Mouse (Mus musculus): ENCODE measurements at regions not wholly inside any gene's neighbourhood (a gene's known extent, or its start where the extent isn't known, plus 50 kb on each side); places are given as distances from the start of the nearest gene placed in this dataset.
A peak's percentile ranks its signal among the peaks of the same experiment; 100 is the strongest.

DNA sequence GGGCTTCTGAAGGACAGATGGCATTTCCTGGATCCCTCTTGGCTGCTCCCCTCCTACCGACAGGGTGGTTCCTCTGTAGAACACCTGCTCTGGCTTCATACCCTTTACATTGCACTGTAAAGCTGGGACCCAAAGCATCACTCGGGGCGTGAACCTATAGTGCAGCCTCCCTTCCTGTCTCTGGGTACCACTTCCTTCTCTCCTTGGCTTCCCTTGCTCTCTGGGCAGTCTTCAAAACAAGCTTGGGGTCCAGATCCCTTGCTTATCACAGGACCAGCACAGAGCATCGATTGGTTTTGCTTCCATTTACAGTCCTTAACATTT, 346.4 kb downstream of the Rnf144a start:
- DNase-seq (ENCODE audit: low spot score), result no peak

DNA sequence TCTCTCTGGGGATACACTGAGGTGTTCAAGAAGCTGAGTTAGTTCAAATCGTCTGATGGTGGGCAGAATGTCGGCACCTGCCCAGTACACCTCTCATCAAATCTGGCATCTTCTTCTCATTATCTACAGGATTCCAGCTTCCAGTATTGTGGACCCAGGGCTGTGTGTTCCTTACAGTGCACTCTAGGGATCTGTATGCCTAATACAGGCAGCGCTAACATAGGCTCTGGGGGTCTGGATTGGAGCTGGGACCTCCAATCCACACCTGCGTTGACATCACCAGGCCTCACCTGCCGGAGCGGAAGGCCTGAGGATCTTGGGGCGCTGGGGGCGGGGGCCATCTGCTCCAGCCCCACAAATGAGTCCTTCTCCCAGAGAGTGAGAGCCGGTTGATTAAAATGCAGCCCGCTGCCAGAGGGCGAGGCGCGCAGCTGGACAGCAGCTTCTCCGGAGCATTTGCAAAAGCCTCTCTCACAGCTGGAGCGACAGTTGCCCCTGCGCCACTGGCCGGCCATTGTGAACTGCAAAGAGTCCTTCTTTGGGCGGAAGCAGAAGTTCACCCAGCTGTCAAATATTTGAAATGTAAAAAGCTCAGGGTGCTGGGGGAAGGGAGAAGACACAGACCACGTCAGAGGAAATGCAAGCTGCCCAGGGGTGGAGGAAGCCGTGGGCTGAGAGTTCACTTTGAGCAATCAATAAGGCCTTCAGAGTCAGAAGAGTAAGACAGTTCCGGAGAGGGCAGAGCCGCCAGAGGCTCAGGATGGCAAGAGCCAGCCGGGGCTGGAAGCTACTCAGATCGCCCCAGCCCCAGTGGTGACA, 347.0 kb downstream of the Rnf144a start:
- DNase-seq (ENCODE audit: low spot score), result no peak

DNA sequence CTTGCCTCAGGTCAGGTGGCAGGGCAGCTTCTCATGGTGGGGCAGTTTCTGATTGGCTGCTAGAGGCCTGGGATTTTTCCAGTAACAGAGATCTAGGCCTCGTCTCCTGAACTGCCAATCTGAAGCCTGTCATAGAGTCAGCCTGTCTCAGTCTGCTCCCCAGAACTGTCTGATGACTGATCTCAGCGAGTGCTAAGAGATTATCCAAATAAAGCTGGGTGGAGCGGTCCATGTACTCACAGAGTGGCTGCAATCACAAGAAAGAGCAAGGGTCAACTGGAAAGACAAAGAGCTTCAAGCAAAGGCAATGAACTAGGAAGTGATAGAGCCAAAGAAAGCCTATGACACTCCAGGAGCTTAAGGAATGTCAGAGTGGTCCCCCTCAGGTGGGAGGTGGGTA, 354.7 kb downstream of the Rnf144a start:
- no peak for DNase-seq (ENCODE audit: low spot score)

DNA sequence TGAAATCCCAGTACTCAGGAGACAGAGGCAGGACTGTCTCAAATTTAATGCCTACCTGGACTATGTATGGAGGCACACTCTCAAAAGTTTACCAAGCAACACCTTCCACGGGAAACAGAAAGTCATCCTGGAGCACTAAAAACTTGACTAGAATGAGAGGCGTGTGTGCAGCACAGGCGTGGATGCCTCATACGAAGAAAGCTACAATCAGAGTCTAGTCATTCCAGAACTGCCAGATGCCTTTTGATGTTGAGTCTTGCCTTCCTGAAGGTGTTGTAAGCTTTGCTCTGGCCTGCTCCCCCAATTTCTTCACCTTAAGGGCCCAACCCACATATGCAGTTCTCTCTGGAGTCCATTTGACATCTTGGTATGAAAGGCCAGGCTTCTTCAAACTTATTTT, 356.0 kb downstream of the Rnf144a start:
- no peak for DNase-seq (ENCODE audit: low spot score)

DNA sequence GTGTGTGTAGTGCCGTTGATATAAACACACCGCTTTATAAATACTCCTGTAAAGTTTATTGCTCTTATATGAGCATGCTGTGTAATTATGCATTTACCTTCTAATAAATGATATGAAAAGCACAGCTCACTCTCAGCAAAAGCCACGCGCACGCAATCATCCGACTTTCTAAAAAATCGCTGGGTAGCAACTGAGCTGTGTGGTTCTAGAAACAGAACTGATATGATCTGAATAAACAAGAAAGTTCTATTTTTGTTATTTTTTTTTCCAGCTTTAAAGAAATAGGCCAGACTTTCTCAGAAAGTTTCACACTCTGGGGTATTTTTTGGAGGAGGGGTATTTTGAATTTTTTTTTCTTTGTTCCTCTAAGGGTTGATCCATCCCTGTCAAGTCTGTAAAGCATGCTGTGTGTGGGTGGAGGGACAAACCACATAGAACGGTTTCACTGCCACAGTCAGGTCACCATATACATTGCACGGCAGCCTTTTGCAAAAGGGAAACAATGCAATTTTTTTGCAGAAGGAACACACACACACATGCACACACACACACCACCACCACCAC, 357.5 kb downstream of the Rnf144a start:
- no peak for DNase-seq (ENCODE audit: low spot score)

DNA sequence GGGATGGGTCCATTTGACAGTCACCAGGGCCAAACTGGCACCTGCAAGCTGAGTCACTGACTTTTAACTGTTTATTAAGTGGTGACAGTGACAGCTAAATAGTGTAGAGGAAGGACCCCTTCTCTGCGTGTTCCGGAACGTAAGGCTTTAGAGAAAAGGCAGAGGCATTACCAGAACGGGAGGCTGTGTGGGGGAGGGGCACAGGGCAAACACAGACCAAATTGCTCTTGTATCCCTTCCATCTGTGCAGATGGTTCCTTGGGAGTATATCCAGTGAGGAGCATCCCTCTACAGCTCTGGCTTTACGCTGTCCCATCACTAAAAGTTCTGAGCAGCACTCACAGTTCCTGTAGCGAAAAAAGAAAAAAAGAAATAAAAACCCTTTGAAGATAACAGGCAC, 368.1 kb downstream of the Rnf144a start:
- DNase-seq (ENCODE audit: low spot score), result no peak

DNA sequence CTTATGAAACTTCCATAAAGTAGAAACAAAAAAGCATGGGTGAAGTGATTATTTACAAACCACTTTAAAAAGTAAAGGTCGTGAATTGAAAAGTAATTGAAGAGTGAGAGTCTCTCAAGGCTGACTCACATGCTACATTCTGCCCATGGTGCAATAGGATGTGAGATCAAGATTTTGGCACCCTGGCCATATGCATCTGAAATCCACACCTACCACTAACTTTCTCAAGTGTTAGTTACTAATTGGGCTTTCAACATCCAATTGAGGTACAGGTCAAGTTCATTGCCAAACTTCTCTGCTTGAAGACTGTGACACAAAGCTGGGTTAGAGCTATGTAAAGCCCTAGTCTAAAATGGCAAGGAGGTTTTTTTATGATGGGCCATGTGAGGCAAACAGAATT, 369.7 kb downstream of the Rnf144a start:
- DNase-seq (ENCODE audit: low spot score), result no peak

DNA sequence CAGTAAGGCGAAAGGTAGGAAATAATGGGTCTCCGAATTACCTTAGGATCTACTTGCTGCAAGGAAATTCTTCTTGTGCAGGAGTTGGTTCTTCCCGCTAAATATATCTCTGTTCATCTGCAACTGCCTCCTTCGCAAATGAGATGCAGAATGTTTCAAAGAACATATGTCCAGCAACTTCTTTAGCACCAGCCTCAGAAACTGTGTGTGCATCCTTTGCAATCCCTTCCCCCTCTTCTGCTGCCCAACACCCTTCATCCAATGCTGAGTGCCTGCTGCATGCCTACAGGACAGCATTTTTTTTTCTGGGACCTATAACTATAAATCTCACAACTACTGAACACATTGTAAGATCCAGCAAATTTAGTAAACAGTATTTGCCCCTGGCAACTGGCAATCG, 402.1 kb downstream of the Rnf144a start:
- DNase-seq (ENCODE audit: low spot score), result peak; percentile 39

DNA sequence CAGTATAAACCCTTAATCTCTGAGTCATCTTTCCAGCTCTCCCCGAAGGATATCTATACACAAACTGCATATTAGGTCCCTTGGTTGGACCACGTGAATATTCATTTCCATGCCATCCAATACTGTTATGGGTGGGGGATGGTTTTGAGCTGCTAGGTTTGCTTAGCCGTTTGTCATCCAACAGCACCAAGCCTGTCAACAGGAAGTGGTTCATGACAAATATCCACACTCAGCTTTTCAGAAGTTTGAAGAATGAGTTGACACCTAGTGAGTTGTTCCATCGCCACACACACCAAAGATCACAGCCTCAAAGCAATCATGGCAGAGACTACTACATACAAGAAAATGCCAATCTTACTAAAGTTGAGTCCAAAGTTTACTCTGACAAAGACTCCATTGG, 421.0 kb downstream of the Rnf144a start:
- no peak for DNase-seq (ENCODE audit: low spot score)

DNA sequence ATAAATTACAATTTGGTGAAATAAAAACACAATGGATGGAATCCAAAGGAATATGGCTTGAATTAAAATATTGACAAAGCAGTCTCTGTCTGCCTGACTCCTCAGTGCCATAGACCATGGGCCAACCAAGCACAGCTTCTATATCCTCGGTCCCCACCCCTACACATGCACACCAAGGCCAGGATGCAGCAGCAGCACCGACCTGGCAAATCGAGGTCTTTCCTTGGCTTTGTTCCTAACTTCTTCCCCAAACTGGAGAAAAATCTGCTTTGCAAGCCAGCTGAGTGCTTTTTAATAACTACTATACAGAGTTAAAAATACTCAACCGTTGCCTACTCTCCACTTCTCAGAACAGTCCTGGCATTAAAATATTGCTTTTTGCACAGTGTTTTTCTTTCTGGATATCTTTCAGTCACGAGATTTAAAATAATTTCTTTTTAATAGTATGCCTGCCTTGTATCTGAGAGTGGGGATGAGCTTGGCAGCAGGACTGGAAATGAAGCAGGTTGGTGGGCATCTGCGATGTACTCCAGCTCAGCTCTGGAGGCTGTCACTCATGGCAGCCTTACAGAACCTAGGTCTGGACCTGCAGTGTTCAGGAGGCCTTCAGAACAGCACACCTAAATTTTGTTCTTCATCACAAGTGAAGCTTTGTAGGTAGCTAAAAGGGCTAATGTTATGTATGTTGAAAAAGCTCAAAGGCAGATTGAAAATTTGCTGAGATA, 423.1 kb downstream of the Rnf144a start:
- no peak for DNase-seq (ENCODE audit: low spot score)

DNA sequence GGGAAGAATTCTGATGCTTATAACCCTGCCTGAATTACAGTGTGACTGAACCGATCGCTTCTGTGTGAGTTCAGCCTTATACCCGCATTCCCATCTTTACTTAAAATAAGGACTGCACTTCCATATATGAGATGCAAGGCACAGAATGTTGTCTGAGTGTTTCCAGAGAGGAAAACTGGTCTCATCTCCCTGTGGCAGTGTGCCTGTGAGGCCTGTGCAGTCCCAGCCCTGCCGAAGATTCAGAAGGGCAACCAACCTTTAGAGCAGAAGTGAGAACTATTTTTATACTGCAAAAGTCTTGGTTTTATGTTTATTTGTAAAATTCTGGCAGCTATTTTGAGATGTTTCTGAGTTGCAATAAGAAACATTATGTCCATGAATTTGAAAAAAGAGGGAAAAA, 432.5 kb downstream of the Rnf144a start:
- no peak for DNase-seq (ENCODE audit: low spot score)

DNA sequence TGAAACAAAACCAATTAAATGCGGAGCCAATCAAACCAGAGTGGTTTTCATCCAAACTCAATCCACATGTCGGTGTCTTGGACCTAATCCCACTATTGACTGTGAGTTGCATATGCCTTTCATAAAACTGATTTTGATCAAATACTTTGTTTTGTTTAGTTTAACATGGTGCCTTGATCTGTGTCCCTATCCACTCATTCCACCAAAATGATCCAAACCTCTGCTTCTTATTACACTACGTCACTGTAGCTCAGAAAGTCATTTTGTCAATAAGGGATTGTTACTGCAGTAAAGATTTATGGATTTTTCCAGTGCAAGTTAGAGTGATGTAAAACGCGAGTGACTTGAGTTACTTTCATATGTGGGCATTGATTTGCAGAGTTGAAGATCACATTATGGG, 436.7 kb downstream of the Rnf144a start:
- DNase-seq (ENCODE audit: low spot score), result no peak

DNA sequence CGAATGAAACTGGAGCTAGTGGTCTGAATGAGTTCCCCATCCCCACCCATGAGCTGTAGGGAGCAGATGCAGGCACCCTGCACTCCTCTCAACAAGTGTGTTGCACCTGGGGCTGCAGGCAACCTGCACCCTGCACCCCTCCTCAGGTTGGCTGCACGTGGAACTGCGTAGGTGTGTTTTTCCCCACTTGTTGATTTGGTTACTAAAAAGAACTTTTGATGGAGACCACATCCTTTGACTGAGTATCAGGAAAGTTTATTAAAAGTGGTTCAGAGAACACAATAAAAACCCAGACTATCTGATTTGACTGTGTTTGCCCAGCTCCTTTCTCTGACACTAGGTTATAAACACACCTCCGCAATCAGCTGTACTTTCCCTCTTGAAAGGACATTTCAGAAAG, 456.5 kb downstream of the Rnf144a start:
- DNase-seq (ENCODE audit: low spot score), result no peak

DNA sequence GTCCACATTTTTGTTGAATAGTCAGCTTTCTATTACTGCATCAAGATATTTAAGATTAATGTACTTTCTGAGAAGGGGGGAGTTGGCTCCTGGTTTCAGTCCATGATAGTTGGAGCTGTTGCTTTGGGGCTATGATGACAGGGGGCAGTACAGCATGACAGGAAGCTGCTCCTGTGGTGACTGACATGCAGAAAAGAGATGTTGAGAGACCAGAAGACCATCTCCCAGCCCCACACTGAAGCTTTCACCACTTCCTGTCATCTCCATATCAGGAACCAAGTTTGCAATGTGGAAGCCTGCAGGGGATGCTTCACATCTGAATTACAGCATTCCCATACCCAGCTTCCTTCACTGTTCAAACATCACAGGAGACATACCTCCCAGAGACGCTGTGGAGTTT, 457.5 kb downstream of the Rnf144a start:
- no peak for DNase-seq (ENCODE audit: low spot score)

DNA sequence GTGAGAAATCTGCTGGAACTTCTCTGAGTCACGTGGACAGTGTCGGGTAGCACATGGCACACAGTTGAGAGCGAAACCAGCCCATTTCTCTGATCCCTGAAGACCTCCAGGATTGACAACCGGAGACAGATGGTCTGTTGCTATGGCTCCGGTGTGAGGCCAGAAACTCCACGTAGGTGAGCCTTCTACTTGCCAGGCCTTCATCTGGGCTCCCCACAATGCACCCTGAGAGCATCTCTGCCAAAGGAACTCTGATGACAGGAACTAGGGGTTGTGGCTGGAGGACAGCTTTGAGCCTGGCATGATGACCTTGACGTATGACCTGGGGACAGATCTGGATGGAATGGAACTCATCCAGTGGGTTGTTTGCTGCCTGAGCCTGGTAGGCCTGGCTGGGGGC, 467.9 kb downstream of the Rnf144a start:
- DNase-seq (ENCODE audit: low spot score), result no peak

DNA sequence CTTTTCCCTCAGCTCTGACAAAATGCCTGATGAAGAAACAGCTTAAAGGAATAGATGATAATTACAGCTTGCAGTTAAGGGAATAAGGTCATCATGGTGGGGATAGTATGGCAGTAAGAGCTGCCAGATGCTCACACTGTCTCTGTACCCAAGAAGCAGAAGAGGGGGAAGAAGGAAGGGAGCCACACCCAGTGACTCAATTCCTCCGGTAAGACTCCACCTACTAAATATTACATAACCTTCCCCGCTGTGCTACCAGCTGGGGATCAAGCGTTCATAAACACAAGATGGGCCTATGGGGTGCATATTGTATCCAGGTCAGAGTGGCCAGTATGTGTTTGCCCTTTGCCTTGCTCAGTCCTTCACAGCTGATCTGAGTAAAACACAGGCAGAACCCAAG, 468.9 kb downstream of the Rnf144a start:
- no peak for DNase-seq (ENCODE audit: low spot score)

DNA sequence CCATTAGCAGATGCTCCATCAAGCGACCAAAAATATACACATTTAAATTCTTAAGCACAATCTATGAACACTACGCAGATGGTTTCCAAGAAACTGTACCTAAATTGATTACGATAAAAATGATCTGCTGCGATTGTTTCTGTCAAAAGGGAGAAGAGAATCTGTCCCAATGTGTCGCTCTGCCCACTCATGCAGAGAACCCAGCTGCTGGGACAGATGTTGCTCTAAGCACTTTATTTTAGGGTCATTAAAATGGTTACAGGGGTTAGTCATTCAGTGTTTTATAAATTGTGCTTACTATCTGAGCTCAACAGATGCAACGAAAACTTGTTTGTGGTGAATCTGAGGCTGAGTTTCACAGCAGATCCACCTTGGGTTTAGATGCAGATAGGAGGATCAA, 476.2 kb downstream of the Rnf144a start:
- no peak for DNase-seq (ENCODE audit: low spot score)

DNA sequence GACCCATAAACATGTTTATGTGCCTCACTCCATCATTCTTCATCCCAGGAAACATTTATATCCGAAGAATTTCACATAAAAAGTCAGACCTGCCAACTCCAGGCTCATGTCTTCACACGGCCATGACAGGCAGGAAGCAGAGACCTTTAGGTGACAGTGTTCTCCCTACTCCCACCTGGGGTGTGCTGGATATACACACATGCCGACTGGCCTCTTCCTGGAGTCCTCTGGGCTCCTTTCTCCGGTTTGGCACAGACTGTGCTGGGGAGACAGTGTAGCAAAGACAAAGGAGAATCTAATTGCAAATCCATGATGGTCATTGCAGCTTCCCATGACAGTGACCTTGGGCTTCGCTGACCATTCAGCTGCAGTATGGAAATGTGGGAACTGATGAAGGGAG, 480.1 kb downstream of the Rnf144a start:
- no peak for DNase-seq (ENCODE audit: low spot score)

DNA sequence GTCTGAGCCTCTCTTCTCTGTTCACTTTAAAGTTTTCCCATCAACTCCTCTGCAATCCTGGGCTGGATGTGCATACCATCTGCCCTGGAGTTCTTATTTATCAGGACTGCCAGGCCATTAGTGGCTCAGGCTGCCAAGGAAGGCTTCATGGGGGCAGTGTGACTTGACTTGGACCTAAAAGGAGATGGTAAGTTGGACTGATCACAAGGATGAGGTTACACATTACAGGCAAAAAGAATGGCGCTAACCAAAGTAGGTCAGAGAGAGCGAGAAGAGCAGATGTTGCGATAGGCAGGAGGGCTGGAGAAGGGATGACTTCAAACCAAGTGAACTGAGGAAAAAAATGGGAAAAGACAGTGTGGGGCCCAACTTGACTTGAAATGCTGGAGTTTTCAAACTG, 480.5 kb downstream of the Rnf144a start:
- no peak for DNase-seq (ENCODE audit: low spot score)

DNA sequence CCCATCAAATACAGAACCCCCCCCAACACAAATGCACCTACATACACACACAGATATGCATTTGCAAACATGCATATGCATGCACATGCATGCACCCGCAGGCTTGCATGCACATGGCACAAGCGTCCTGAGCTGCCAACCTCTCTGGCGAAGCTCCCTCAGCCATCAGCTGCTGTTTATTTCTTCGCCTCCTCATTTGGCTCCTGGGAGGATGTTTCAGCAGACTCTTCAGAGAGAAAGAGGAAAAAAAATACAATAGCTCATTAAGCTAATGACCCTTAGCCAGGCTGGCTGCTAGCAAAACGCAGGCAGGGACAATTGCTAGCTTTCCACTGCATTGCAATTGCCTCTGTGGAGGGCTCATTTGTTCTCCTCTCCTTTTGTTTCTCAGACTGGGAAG, 488.7 kb downstream of the Rnf144a start:
- peak; percentile 9 for DNase-seq (ENCODE audit: low spot score)

DNA sequence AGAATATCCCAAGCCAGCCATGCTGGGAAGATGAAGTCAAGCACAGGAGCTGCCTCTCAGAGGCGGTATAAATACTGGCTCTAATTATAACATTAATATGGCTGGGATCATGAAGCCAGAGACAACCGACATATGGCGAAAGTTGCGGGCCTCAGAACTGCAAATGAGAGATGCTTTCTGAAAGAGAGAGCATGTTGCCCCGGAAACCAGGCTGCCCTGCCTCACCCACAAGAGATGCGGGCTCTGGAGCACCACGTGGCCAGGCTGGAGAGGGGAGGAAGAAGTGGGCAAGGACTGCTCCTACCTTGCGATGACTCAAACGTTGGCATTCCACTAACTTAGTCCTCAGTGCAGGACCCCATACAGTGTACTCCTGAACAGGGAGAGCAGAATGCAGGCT, 490.5 kb downstream of the Rnf144a start:
- DNase-seq (ENCODE audit: low spot score), result no peak

DNA sequence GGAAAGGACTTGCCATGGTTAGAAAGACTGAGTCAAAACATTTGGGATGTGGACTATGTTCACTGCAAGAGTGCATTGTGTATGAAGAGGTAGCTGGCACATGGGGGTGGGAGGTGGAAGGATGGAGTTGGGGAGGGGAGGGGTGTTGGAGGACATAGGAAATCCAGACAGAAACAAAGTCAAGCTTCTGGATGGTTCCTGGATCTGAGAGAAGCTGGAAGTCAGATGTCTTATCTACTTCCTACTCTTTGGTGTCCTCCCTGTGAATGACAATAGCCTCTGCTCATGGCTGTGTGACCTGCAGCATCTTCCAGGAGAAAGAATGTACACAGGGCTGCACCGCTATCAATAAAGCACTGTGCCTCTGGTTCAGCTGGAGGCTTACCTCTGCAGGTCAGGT, 491.3 kb downstream of the Rnf144a start:
- DNase-seq (ENCODE audit: low spot score), result no peak

DNA sequence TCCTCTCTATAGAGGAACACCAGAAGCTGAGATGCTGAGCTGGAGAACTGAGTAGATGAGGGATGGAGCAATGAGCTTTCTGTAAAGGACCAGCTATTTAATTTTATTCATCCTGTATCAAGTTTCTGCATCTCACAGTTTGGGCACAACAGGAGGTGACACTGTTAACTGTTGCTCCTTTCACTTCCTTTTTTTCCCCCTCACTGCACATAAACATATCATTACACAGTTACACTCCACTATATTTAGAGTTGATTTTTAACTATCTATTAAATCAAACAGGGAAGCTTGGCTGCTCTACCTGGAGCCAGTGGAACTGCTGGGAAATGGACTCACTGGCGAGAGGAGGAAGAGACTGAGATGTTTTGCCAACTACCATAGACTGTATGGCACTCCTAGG, 509.4 kb downstream of the Rnf144a start:
- no peak for DNase-seq (ENCODE audit: low spot score)

DNA sequence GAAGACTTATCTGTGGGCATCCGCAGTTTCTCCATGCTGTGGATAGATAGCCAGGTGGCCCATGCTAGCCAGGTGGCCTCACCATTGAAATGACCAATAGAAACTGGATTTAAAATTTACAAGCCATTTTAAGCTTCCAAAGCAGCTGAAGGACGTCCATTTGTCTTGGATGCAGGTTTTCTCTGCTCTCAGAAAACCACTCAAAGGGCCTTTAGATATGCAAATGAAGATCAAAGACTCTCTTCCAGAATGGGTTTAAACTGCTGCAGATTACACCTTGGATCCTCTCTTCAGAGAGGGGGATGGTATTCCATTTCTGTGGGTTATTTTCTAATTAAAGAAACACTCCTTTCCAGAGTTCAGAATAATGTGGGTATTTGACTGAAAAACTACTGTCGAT, 518.5 kb downstream of the Rnf144a start:
- DNase-seq (ENCODE audit: low spot score), result no peak
